Mouse (Mus musculus) liver (tissue): ENCODE measurements around the gene Atp9a.
A peak's percentile ranks its signal among the peaks of the same experiment; 100 is the strongest.
"Not testable (repeated sequence)": the region's sequence is repeated elsewhere in the genome, so short reads cannot be mapped to it uniquely, and the experiment has no call there.

ENCODE experiments used
- DNase-seq: peaks from one replicate; pipeline ENCODE4 v3.0.0-alpha.2; 2020; ENCODE audit warnings: mixed read lengths

The Atp9a gene

GRCm38 (mm10) chr2:168742059-168742627 is at the start of gene Atp9a:
Atp9a (minus strand) TSS chr2:168742409.
- DNase-seq: peak; percentile 25

GRCm38 (mm10) chr2:168791115-168791802 is 49.0 kb upstream of the Atp9a start:
- DNase-seq: no peak

- no peak for DNase-seq
Observed at GRCm38 (mm10) chr2:168786174-168786573, 44.0 kb upstream of the Atp9a start.

GRCm38 (mm10) chr2:168780596-168780995 is 38.4 kb upstream of the Atp9a start:
- DNase-seq: no peak

- DNase-seq: peak; percentile 58
Observed at GRCm38 (mm10) chr2:168780024-168780423, 37.8 kb upstream of the Atp9a start.

- DNase-seq: no peak
Observed at GRCm38 (mm10) chr2:168777481-168777880, 35.3 kb upstream of the Atp9a start.

GRCm38 (mm10) chr2:168776238-168776637 is 34.0 kb upstream of the Atp9a start:
- DNase-seq: peak; percentile 29

GRCm38 (mm10) chr2:168769259-168769658 is 27.1 kb upstream of the Atp9a start:
- DNase-seq: no peak

- DNase-seq: no peak
Observed at GRCm38 (mm10) chr2:168767582-168767981, 25.4 kb upstream of the Atp9a start, which contains the start of gene Sall4. Sall4 (minus strand) TSS chr2:168767943.

- peak; percentile 50 for DNase-seq
Observed at GRCm38 (mm10) chr2:168766538-168767361, 24.5 kb upstream of the Atp9a start.

- no peak for DNase-seq
Observed at GRCm38 (mm10) chr2:168765696-168766537, 23.7 kb upstream of the Atp9a start.

GRCm38 (mm10) chr2:168765065-168765681 is 23.0 kb upstream of the Atp9a start:
- DNase-seq: peak; percentile 70

- no peak for DNase-seq
Observed at GRCm38 (mm10) chr2:168764460-168764867, 22.3 kb upstream of the Atp9a start.

GRCm38 (mm10) chr2:168763785-168764184 is 21.6 kb upstream of the Atp9a start:
- DNase-seq: no peak

- no peak for DNase-seq
Observed at GRCm38 (mm10) chr2:168762411-168762815, 20.2 kb upstream of the Atp9a start.

GRCm38 (mm10) chr2:168761954-168762353 is 19.7 kb upstream of the Atp9a start:
- no peak for DNase-seq

GRCm38 (mm10) chr2:168761141-168761540 is 18.9 kb upstream of the Atp9a start:
- DNase-seq: no peak

- DNase-seq: not testable (repeated sequence)
Observed at GRCm38 (mm10) chr2:168744406-168744805, 2.2 kb upstream of the Atp9a start.

GRCm38 (mm10) chr2:168742649-168743048 is 440 bp upstream of the Atp9a start:
- DNase-seq: peak; percentile 49

- peak; percentile 66 for DNase-seq
Observed at GRCm38 (mm10) chr2:168741273-168742058, 743 bp downstream of the Atp9a start.

- DNase-seq: no peak
Observed at GRCm38 (mm10) chr2:168740496-168740895, 1.7 kb downstream of the Atp9a start.
